Mouse (Mus musculus) kidney, postnatal 0 days (tissue): ENCODE measurements at regions not wholly inside any gene's neighbourhood (a gene's known extent, or its start where the extent isn't known, plus 50 kb on each side); places are given as distances from the start of the nearest gene placed in this dataset.
A peak's percentile ranks its signal among the peaks of the same experiment; 100 is the strongest.

Experiments
- ATAC-seq: fragments of 200-750 bp; cut with Nextera tagmentation; replicated peaks from 2 replicates; pipeline ENCODE4 v1.8.0; 2017; ENCODE audit warnings: low read depth, moderate number of reproducible peaks, moderate TSS enrichment, moderate library complexity; ENCODE audit not compliant: low FRiP score
- DNase-seq: peaks from one replicate; pipeline ENCODE4 v3.0.0-alpha.2; 2016; ENCODE audit warnings: low spot score
- H3K27ac ChIP-seq: fragments of 300-500 bp; sonication (generic); 2 replicates; pipeline ENCODE4 v1.5.1; 2014; ENCODE audit warnings: mild to moderate bottlenecking
- H3K27me3 ChIP-seq: fragments of 300-500 bp; sonication (generic); 2 replicates; pipeline ENCODE4 v1.6.1; 2014; ENCODE audit warnings: low read length, mixed read lengths; ENCODE audit not compliant: insufficient read depth
- H3K36me3 ChIP-seq: fragments of 300-500 bp; sonication (generic); 2 replicates; pipeline ENCODE4 v1.6.1; 2014; ENCODE audit warnings: low read length, mixed read lengths; ENCODE audit not compliant: insufficient read depth
- H3K4me1 ChIP-seq: fragments of 300-500 bp; sonication (generic); replicated peaks from 2 replicates; pipeline ENCODE4 v1.6.1; 2014; ENCODE audit warnings: antibody characterized with exemption, low read length, mixed read lengths; ENCODE audit not compliant: insufficient read depth
- H3K4me2 ChIP-seq: fragments of 300-500 bp; sonication (generic); 2 replicates; pipeline ENCODE4 v1.6.1; 2014; ENCODE audit warnings: mild to moderate bottlenecking, low read length, moderate library complexity, mixed read lengths
- H3K4me3 ChIP-seq: fragments of 300-500 bp; sonication (generic); replicated peaks from 2 replicates; pipeline ENCODE4 v1.5.1; 2014; ENCODE audit warnings: low read depth, low read length
- H3K9ac ChIP-seq: fragments of 300-500 bp; sonication (generic); 2 replicates; pipeline ENCODE4 v1.6.1; 2014; ENCODE audit warnings: low read depth, low read length
- H3K9me3 ChIP-seq: fragments of 300-500 bp; sonication (generic); replicated peaks from 2 replicates; pipeline ENCODE4 v1.6.1; 2016; ENCODE audit warnings: low read length, inconsistent platforms, mixed read lengths
- CTCF ChIP-seq: IDR thresholded peaks from 2 replicates; pipeline ENCODE4 v1.5.1; 2016; ENCODE audit warnings: antibody characterized with exemption, low read depth, mild to moderate bottlenecking, moderate library complexity
- WGBS: fragments of 180-500 bp; shearing (Covaris S2); extraction: QIAGEN DNeasy Blood & Tissue Kit; methylation state at CpG from one replicate; pipeline ENCODE4 v1.1.7; 2014; 5-methylcytosine and 5-hydroxymethylcytosine counted together

DNA sequence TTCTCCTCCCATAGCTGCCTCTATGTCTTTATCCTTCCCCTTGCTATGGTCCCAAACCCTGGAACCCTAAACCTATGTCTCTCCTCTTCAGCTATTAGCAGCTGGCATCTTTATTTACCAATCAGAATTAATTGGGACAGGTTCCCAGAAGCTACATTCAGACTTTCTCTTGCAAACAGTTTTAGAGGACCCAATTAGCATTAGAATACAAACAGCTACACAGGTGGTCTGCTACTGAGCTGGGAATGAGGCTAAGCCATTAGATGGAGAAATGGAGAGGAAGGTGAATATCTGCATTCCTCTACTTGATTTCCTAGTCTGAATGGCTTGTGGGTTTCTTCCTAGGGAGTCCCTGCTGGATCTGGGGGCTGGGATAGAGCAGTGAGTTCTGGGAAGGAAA lies 611.9 kb downstream of the A830018L16Rik start:
- no peaks in the 10 kb centered on the region for H3K9me3 ChIP-seq
- DNase-seq (no peak), ATAC-seq (no peak)
- H3K4me1 ChIP-seq = no peaks in the 10 kb centered on the region
- no peaks in the 10 kb centered on the region for H3K27me3 ChIP-seq
- H3K4me2 ChIP-seq = no peak overlapping the region
- H3K36me3 ChIP-seq = no peaks in the 10 kb centered on the region
- H3K4me3 ChIP-seq = no peak overlapping the region
- H3K27ac ChIP-seq = no peak overlapping the region
- no peak for TF ChIP-seq CTCF
- H3K9ac ChIP-seq = no peak overlapping the region

DNA sequence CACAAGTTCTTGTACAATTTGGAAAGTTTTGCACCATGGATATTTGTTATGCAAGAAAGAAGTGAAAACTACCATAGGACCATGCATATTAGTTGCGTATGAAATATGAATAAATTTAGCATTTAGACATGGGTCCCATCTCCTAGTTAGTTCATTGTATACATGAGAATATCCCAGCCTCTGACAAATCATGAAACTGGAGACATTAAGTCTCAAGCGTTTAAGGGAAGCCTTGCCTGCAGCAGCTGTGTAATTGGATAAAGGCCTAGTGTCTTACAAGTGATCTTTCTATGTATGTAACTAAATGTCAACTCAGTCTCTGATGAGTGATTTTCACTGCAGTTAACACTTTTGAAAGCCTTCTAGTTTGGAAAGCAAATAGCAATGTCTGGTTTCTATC lies 613.5 kb downstream of the A830018L16Rik start:
- Histone ChIP-seq H3K4me2 (no peak overlapping the region), H3K27ac (no peak overlapping the region), H3K9ac (no peak overlapping the region), H3K27me3 (no peaks in the 10 kb centered on the region), H3K36me3 (no peaks in the 10 kb centered on the region), H3K4me3 (no peak overlapping the region), H3K4me1 (no peaks in the 10 kb centered on the region), H3K9me3 (no peaks in the 10 kb centered on the region)
- DNase-seq (no peak), ATAC-seq (no peak)
- TF ChIP-seq CTCF = no peak
- WGBS = 81% methylated on average over 2 of the region's 2 CpGs

DNA sequence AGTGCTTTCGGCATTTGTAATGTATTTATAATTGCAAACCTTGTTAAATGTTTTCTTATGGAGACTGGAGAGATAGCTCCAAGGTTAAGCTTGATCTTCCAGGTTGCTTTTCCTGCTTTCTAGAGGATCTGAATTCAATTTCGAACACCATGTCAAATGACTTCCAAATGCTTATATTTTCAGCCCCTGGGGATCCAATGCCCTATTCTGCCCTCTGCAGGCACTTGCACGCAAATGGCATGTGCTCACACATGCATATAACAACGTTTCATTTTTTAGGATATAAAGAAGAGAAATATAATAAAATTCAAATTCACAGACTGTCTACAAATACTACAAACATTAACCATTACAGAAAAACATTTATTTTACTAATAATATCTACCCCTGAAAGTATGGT lies 614.2 kb downstream of the A830018L16Rik start:
- no peak overlapping the region for H3K4me2 ChIP-seq

DNA sequence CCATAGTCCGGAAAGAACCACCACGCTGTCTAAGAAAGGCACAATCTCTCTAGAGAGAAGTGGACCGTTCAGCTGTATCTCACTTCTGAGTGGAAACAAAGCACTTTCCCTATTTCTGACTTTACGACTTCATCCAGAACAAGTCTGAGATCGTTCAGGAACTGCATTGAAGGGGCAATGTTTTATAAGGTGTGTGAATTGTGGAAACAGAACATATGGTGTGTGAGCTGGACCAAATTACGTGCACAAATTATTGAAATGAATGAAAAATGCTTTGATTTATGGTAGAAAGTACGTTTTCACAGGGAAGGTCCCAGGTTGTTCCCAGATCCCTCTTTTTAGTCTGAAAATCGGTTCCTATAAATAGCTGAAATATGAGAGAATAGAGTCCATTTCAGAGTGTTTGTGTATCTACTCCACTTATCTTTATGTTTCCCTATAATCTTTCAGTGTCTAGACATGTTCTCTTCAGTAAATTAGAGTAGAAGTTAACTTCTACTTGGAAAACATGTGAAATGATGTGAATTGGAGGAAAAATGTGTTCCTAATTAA lies 638.1 kb downstream of the A830018L16Rik start:
- Histone ChIP-seq H3K9ac (no peak overlapping the region), H3K9me3 (no peaks in the 10 kb centered on the region), H3K36me3 (no peaks in the 10 kb centered on the region), H3K4me3 (no peak overlapping the region), H3K4me2 (no peak overlapping the region), H3K27me3 (no peaks in the 10 kb centered on the region), H3K27ac (no peak overlapping the region), H3K4me1 (no peaks in the 10 kb centered on the region)
- DNase-seq (no peak), ATAC-seq (no peak)
- 39% methylated on average over 8 of the region's 8 CpGs for WGBS
- TF ChIP-seq CTCF = no peak

More for the DNA sequence above, 614.2 kb downstream of the A830018L16Rik start:
- peak; percentile 43; the same call in 1 of the 2 replicates for TF ChIP-seq CTCF
- no peak overlapping the region for H3K27ac ChIP-seq
- H3K36me3 ChIP-seq = no peaks in the 10 kb centered on the region
- WGBS = 81% methylated on average over 4 of the region's 4 CpGs
- no peaks in the 10 kb centered on the region for H3K4me1 ChIP-seq
- H3K9ac ChIP-seq = no peak overlapping the region
- H3K9me3 ChIP-seq = no peaks in the 10 kb centered on the region
- DNase-seq (no peak), ATAC-seq (no peak)
- H3K27me3 ChIP-seq = no peaks in the 10 kb centered on the region
- H3K4me3 ChIP-seq = no peak overlapping the region

DNA sequence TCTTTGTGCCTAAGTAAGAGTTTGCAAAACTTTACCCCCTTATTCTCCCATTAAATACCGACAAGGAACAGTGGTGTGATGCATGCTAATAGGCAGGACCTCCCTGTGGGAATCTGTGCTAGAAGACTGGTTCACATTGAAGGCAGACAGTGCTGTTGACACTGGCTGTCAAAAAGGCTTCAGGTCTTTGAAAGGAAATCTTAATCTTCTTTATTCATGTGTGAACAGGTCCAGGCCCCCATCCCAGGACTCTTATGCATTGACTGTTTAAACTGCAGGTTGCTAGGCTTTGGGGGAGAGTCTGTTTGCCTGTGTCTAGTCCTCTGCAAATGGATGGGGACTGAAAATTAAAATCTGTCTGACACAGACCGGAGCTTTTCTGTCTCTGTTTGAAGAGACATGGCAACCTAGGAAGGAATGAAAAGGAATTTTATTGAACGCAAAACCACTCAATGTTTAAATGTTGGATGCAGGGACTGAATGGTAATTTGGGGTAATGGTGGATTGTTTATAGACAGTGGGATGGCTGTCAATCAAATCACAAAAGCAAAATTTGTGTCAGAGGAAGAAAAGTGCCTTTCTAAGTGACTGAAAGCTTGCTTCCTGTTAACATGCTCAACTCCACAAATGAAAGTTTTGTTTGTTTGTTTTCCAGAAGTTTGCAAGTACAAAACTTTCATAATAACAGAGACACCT lies 642.1 kb downstream of the A830018L16Rik start:
- no peak overlapping the region for H3K4me3 ChIP-seq
- no peaks in the 10 kb centered on the region for H3K9me3 ChIP-seq
- TF ChIP-seq CTCF = no peak
- H3K4me2 ChIP-seq = no peak overlapping the region
- H3K27me3 ChIP-seq = no peaks in the 10 kb centered on the region
- H3K4me1 ChIP-seq = no peaks in the 10 kb centered on the region
- H3K27ac ChIP-seq = no peak overlapping the region
- 66% methylated on average over 3 of the region's 3 CpGs for WGBS
- no peak overlapping the region for H3K9ac ChIP-seq
- no peaks in the 10 kb centered on the region for H3K36me3 ChIP-seq
- ATAC-seq (no peak), DNase-seq (no peak)

DNA sequence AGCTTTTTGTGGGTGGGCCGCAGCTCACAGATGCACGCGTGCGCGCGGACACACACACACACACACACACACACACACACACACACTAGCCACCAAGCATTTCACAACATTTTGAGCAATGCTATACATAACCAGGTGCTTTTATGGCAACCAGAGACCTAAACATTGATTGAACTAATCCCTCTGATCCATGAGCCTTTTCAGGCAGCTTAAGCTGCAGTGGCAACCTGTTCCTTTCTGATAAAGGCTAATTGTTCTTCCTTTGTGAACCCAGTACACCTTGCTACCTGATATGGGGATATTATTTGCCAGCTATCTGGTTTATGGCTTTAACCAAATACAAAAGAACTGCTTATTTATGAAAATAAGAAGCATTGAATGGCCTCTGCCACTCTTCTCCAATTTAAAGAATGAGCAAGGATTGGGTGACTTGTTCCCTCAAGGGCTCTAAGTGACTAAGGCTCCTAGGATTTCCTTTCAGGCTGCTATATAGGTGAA lies 651.2 kb downstream of the A830018L16Rik start:
- WGBS = 97% methylated on average over 6 of the region's 6 CpGs
- ATAC-seq (no peak), DNase-seq (no peak)
- Histone ChIP-seq H3K27ac (no peak overlapping the region), H3K9ac (no peak overlapping the region), H3K4me1 (no peaks in the 10 kb centered on the region), H3K27me3 (no peaks in the 10 kb centered on the region), H3K4me2 (no peak overlapping the region), H3K36me3 (no peaks in the 10 kb centered on the region), H3K4me3 (no peak overlapping the region), H3K9me3 (no peaks in the 10 kb centered on the region)
- TF ChIP-seq CTCF = no peak
